Mouse (Mus musculus) embryonic facial prominence, embryonic 11.5 days (tissue): ENCODE results near the gene Mettl26. TPM values are rescaled to one million over a fixed set of nuclear protein-coding genes. Genes with fewer than 3 reads are reported as not detected.

Source experiments
- ATAC-seq: fragments of 200-750 bp; cut with Nextera tagmentation; replicated peaks from 2 replicates; pipeline ENCODE4 v1.8.0; 2017; ENCODE audit warnings: low read depth; ENCODE audit not compliant: insufficient number of reproducible peaks, low FRiP score, low TSS enrichment
- DNase-seq: peaks from one replicate; pipeline ENCODE4 v3.0.0-alpha.2; 2015; ENCODE audit warnings: low spot score
- H3K27ac ChIP-seq: fragments of 300-500 bp; sonication (generic); replicated peaks from 2 replicates; pipeline ENCODE4 v1.5.1; 2014; ENCODE audit warnings: mild to moderate bottlenecking, low read depth, low read length, control low read depth
- H3K27me3 ChIP-seq: fragments of 300-500 bp; sonication (generic); 2 replicates; pipeline ENCODE4 v1.6.1; 2014; ENCODE audit warnings: mild to moderate bottlenecking, low read length, moderate library complexity, mixed read lengths; ENCODE audit not compliant: control insufficient read depth, insufficient read depth
- H3K36me3 ChIP-seq: fragments of 300-500 bp; sonication (generic); replicated peaks from 2 replicates; pipeline ENCODE4 v1.6.1; 2014; ENCODE audit warnings: low read depth, mild to moderate bottlenecking, low read length, moderate library complexity, mixed read lengths; ENCODE audit not compliant: control insufficient read depth, insufficient read depth
- H3K4me1 ChIP-seq: fragments of 300-500 bp; sonication (generic); 2 replicates; pipeline ENCODE4 v1.6.1; 2014; ENCODE audit warnings: low read length, mixed read lengths; ENCODE audit not compliant: control insufficient read depth, insufficient read depth
- H3K4me2 ChIP-seq: fragments of 300-500 bp; sonication (generic); 2 replicates; pipeline ENCODE4 v1.6.1; 2014; ENCODE audit warnings: low read depth, mild to moderate bottlenecking, control low read depth, low read length, moderate library complexity
- H3K4me3 ChIP-seq: fragments of 300-500 bp; sonication (generic); 2 replicates; pipeline ENCODE4 v1.5.1; 2014; ENCODE audit warnings: low read depth, low read length, control low read depth
- H3K9ac ChIP-seq: fragments of 300-500 bp; sonication (generic); replicated peaks from 2 replicates; pipeline ENCODE4 v1.6.1; 2014; ENCODE audit warnings: mild to moderate bottlenecking, control low read depth, low read length
- H3K9me3 ChIP-seq: fragments of 300-500 bp; sonication (generic); replicated peaks from 2 replicates; pipeline ENCODE4 v1.6.1; 2016; ENCODE audit warnings: mild to moderate bottlenecking, low read length, inconsistent platforms, mixed read lengths; ENCODE audit not compliant: control insufficient read depth
- WGBS: fragments of 180-500 bp; shearing (Covaris S2); extraction: QIAGEN DNeasy Blood & Tissue Kit; methylation state at CpG from one replicate; pipeline ENCODE4 v1.1.7; 2014; 5-methylcytosine and 5-hydroxymethylcytosine counted together
- polyA plus RNA-seq: library from polyadenylated mRNA; unstranded; fragments of >200 nt; fragmentation: Nextera tagmentation; extraction: Ambion mirVana; gene quantifications from 2 replicates; pipeline ENCODE4 v1.2.1, GENCODE M21; 2014

The Mettl26 gene
- polyA plus RNA-seq, 1 experiment from 2014 or later, result 49.8 TPM

DNA sequence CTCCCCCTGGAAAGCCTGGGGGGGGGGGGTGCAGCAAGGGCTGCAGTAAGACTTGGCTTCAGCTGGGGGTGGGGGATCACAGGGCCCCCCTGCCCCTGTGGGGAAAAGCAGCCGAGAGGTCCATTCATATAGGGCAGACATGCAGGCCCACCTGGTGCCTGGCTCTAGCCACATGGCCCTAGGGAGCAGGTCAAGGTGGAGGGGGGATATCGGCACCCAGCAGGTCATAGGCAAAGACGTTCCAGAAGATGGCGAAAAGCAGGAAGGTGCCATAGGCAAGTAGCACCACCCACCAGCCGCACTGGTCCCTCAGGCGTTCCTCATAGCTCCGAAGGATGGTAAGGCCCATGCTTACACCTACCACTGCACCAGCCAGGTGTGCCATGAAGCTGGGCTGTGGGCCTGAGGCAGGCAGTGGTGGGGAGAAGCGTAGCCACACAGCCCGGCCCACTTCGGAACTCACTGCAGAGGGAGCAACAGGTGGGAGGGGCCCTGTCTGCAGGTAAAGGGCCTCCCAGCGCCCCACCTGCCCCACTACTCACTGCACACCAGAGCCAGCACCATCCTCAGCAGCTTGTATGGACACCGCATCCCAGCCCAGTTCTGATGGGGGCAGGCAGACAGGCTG is 40.2 kb upstream of the Mettl26 start:
- no peak for ATAC-seq
- Histone ChIP-seq H3K4me3 (peak overlapping the region; percentile 89), H3K27ac (no peak overlapping the region), H3K4me1 (peaks cover 28% of the 10 kb centered on the region), H3K4me2 (peak overlapping the region; percentile 75), H3K27me3 (no peaks in the 10 kb centered on the region), H3K9me3 (no peaks in the 10 kb centered on the region), H3K9ac (peak overlapping the region; percentile 87), H3K36me3 (peaks cover 6% of the 10 kb centered on the region)
- no peak for DNase-seq
- WGBS, result 87% methylated on average over 11 of the region's 12 CpGs

DNA sequence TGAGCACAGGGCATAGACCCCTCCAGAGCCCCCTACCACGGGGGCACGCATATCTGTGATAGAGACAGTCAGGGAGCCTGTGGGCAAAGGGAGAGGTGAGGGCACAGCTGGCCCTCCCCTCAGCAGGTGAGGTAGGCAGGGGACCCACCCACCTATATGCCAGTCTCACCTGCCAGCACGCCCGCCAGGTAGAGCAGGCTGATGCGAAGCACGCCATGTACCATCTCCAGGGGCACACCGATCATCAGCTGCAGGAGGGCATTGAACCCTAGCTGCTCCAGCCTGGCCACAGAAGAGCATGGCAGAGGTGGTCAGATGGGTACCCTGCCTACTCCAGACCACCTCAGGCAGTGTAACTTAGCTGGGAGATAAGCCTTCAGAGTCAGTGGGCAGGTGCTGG is 39.6 kb upstream of the Mettl26 start:
- H3K9ac ChIP-seq, result peak overlapping the region; percentile 9; the same call in 1 of the 2 replicates
- 94% methylated on average over 7 of the region's 7 CpGs for WGBS
- H3K27me3 ChIP-seq, result no peaks in the 10 kb centered on the region
- peaks cover 8% of the 10 kb centered on the region for H3K36me3 ChIP-seq
- DNase-seq (no peak), ATAC-seq (no peak)
- H3K4me3 ChIP-seq, result no peak overlapping the region
- H3K9me3 ChIP-seq, result no peaks in the 10 kb centered on the region
- no peak overlapping the region for H3K4me2 ChIP-seq
- H3K27ac ChIP-seq, result no peak overlapping the region
- H3K4me1 ChIP-seq, result peaks cover 25% of the 10 kb centered on the region

- no peak overlapping the region for H3K4me2 ChIP-seq
- no peak overlapping the region; the same call in 1 of the 2 replicates for H3K9ac ChIP-seq
- ATAC-seq, result no peak
- no peak overlapping the region for H3K27ac ChIP-seq
- DNase-seq, result no peak
- peaks cover 11% of the 10 kb centered on the region for H3K36me3 ChIP-seq
- H3K27me3 ChIP-seq, result no peaks in the 10 kb centered on the region
- no peaks in the 10 kb centered on the region for H3K9me3 ChIP-seq
- no peak overlapping the region for H3K4me3 ChIP-seq
- WGBS, result 91% methylated on average over 16 of the region's 16 CpGs
- H3K4me1 ChIP-seq, result peaks cover 25% of the 10 kb centered on the region
These were observed 39.1 kb upstream of the Mettl26 start for GRCm38 (mm10) chr17:25835816-25836215.

DNA sequence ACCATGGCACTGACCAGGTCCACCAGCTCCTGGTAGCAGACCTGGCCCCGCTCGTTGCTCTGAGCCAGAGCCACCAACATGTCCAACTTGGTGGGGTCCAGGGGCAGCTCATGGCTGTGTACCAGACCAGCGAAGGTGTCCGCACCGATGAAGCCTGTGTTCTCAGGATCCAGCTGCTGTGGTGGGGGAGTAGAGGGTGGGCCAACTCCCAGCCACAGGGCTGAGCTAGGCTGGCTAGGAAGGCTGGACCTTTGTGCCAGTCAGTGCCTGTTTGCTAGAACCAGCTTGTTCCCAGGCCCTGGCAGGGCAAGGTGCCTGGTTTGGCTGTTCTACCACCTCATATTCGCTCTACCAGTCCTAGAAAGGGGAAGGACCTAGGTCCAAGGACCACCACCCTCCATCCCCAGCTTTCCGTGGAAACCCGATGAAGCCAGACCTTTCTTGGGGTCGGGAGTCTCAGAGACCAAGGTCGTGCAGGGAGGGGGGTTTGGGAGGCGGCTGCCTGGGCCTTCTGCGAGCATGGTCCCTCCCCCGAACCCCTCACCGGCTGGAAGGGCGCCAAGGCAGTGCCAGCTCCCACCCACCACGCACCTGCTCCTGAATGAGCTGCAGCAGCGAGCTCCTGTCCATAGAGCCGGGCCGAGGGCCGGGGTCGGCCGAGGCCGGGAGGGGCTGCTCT is 38.3 kb upstream of the Mettl26 start:
- Histone ChIP-seq H3K27ac (no peak overlapping the region), H3K4me1 (peaks cover 21% of the 10 kb centered on the region), H3K36me3 (peaks cover 16% of the 10 kb centered on the region), H3K4me2 (peak overlapping the region; percentile 57), H3K27me3 (no peaks in the 10 kb centered on the region), H3K9me3 (no peaks in the 10 kb centered on the region), H3K4me3 (peak overlapping the region; percentile 17), H3K9ac (peak overlapping the region; percentile 35)
- DNase-seq (no peak), ATAC-seq (no peak)
- 26% methylated on average over 22 of the region's 23 CpGs for WGBS

GRCm38 (mm10) chr17:25837076-25837410 is 37.8 kb upstream of the Mettl26 start, which contains the start of gene Rhbdl1:
Gene Rhbdl1, minus strand, starts transcription at chr17:25837295.
- Histone ChIP-seq H3K27me3 (no peaks in the 10 kb centered on the region), H3K9me3 (no peaks in the 10 kb centered on the region), H3K27ac (no peak within 1 kb of the TSS), H3K4me3 (peak within 1 kb of the TSS; percentile 17), H3K4me1 (peaks cover 19% of the 10 kb centered on the region), H3K36me3 (peaks cover 16% of the 10 kb centered on the region), H3K4me2 (peak within 1 kb of the TSS; percentile 57), H3K9ac (peak within 1 kb of the TSS; percentile 35)
- WGBS, result 2% methylated on average over 29 of the region's 29 CpGs
- DNase-seq (peak; percentile 68), ATAC-seq (no peak)

- Histone ChIP-seq H3K27me3 (no peaks in the 10 kb centered on the region), H3K9ac (peak overlapping the region; percentile 7; the same call in 1 of the 2 replicates), H3K9me3 (no peaks in the 10 kb centered on the region), H3K4me2 (no peak overlapping the region), H3K4me3 (no peak overlapping the region), H3K4me1 (peaks cover 19% of the 10 kb centered on the region), H3K36me3 (peaks cover 16% of the 10 kb centered on the region), H3K27ac (no peak overlapping the region)
- DNase-seq (no peak), ATAC-seq (no peak)
- WGBS, result 44% methylated on average over 3 of the region's 3 CpGs
These were observed 37.3 kb upstream of the Mettl26 start for GRCm38 (mm10) chr17:25837533-25837932.

GRCm38 (mm10) chr17:25838904-25839303 is 36.0 kb upstream of the Mettl26 start:
- Histone ChIP-seq H3K4me1 (peaks cover 18% of the 10 kb centered on the region), H3K4me3 (no peak overlapping the region), H3K36me3 (peaks cover 16% of the 10 kb centered on the region), H3K27me3 (no peaks in the 10 kb centered on the region), H3K27ac (no peak overlapping the region), H3K4me2 (no peak overlapping the region), H3K9ac (no peak overlapping the region), H3K9me3 (no peaks in the 10 kb centered on the region)
- DNase-seq (no peak), ATAC-seq (no peak)
- 85% methylated on average over 4 of the region's 4 CpGs for WGBS

DNA sequence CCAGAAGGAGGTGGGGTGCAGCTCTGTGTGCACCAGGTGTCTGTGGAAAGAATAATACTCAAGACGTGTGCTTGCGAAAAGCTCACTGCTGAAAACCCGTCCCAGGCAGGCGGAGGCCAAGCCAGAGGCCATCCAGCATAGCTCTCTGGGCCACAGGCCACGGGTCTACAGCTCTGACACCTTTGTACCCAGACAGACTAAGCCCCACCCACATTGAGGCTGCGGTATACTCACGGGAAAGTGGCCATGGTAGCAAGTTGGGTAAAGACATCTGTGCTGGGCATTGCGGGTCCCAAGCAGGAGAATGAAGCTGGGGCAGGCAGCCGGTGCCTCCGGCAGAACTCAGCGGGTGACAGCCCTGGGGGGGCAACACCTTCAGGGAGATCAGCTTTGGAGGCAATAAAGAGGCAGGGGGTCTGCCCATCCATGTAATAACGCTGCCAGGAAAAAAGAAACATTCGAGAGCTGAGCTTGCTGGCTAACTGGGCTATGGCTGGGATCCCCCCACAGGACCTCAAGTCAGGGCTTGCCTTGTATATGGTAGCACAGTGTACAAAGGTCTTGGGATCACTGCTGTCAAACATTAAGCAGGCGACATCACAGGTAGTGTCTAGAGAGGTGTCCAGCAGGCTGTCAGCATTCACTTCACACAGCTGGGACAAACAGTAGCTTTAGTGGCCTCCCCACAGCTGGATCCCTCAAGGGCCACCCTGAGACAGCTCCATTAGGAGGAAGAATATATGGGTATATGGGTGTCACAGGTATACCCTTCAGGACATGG is 35.2 kb upstream of the Mettl26 start:
- H3K9ac ChIP-seq, result no peak overlapping the region

More for the DNA sequence above, 35.2 kb upstream of the Mettl26 start:
- WGBS, result 87% methylated on average over 14 of the region's 14 CpGs
- ATAC-seq, result no peak
- no peak for DNase-seq
- no peak overlapping the region for H3K4me3 ChIP-seq
- H3K4me1 ChIP-seq, result peaks cover 10% of the 10 kb centered on the region
- H3K27me3 ChIP-seq, result no peaks in the 10 kb centered on the region
- no peaks in the 10 kb centered on the region for H3K9me3 ChIP-seq
- no peak overlapping the region for H3K27ac ChIP-seq
- peaks cover 16% of the 10 kb centered on the region for H3K36me3 ChIP-seq
- H3K4me2 ChIP-seq, result no peak overlapping the region
